Mouse (Mus musculus) urinary bladder, postnatal 25 days (tissue): ENCODE results near the gene Olfr1426.
"Not testable (repeated sequence)": the region's sequence is repeated elsewhere in the genome, so short reads cannot be mapped to it uniquely, and the experiment has no call there.

Source experiments
- DNase-seq: peaks from one replicate; pipeline ENCODE4 v3.0.0; 2022; ENCODE audit warnings: low spot score

The Olfr1426 gene

GRCm38 (mm10) chr19:12091913-12092312 is at the start of gene Olfr1426:
Gene Olfr1426 (minus strand): TSS chr19:12092013.
- DNase-seq: no peak

DNA sequence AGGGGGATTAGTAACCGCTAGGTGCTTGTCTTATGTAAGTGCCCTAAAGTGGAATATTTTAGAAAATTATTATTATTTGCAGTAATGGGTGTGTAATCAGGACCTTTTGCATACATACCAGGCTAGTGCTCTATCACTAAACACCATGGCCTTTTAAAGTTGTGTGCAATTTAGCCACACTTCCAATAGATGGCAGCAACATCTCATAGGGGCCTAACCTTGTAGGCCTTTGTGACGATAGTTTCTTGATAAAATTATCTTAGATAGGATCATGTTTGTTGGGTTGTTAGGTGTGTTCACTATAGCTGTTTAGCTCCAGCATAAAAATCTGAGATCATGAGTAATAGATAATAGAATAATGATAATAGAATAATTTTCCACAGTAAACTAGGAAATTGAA is 42.5 kb upstream of the Olfr1426 start:
- DNase-seq: no peak

DNA sequence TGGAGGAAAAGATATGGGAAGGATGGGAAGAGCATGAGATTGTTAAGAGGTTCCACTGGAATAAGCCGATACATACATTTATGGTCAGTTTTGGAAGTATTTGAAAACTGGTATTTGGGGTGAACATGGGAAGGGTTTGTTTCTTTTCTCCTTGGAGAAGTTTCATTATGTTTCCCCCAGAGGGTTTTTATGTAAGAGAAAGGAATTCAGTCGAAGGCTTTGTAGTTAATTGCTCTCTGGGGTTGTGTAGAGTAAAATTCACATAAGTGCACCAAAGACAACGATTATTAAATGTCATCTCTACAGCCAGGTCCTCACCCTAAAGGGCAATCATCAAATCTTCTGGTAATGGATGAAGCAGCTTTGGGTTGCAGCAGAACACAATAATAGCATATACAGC is 31.3 kb upstream of the Olfr1426 start, which contains the start of gene Olfr76:
Gene Olfr76, minus strand, starts transcription at position 101 of the 400 bp plus-strand sequence.
- DNase-seq: no peak

- no peak for DNase-seq
Measured at GRCm38 (mm10) chr19:12116464-12116863, 24.7 kb upstream of the Olfr1426 start.

DNA sequence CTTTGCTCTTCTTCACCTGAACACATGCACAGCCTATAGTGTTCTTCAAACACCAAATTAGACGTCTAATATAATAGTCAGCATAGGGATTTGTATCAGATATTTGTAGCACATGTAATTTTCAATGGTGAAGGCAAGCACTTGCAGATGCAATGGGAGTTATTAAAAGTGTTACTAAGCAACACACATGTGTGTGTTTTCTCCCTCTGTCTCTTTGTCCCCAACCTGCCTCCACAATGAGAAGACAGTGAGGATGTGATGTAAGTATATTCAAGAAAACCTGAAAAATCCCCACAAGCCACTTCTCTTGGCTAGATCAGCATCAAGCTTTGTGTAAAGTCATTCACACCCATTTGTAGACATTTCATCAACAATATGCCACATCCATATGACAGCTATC is 24.0 kb upstream of the Olfr1426 start, which contains the start of gene Olfr1428:
Gene Olfr1428, minus strand, starts transcription at position 101 of the 400 bp plus-strand sequence.
- no peak for DNase-seq

GRCm38 (mm10) chr19:12113807-12114206 is 22.0 kb upstream of the Olfr1426 start:
- DNase-seq: no peak

DNA sequence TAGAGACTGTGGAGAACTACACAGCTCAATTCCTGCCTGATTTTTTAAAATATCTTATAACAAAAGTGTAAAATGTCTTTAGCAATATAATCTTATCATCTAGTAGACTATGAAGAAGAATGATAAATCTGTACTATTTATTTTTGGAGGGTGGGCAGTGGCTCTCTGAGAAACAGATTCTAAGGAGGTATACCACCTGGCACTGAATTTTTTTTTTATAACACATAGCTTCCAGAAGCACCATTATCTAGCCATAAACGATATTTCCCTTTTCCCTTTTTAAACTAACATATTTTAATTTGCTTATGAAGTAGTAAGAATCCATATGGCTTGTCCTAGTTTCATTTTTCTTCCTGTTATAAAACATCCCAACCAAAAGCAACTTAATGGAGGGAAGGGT is 12.7 kb upstream of the Olfr1426 start:
- no peak for DNase-seq

DNA sequence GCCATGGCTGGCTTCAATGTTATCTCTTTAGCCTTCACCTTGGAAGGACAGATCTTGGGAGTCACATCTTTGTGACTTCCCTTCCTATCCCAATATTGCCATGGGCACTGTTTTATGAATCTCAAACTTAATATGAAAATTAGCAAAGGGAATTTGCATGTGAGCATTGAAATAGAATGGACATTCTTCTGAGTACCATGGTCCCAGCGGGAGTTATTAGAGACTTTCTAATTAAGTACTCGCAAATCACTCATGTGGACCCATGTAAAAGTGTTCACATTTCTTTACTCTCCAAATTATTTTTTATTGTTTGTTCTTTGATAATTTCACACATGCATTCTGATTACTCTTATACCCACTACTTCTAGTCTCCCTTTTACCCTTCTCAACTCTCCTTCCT is 11.4 kb upstream of the Olfr1426 start, which contains the start of gene Olfr1427:
Gene Olfr1427, minus strand, starts transcription at position 101 of the 400 bp plus-strand sequence.
- DNase-seq: no peak

DNA sequence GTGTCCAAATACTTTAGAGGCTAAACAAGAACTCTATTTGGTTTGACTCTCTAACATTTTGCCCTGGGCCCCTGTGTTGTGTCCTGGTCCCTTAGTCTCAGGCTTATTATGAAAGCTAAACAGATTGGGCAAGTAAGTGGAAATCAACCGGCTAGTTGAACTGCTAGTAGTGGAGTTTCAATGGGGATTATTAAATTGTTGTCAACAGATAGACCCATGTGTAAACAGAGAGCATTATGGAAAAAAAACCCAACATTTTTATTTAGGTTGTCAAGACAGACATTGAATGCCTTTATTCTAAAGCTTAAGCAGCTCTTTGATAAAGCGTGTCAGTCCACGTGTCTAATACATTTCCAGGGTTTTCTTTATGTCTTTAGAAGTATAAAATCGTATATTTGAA is 14.2 kb downstream of the Olfr1426 start, which contains the start of gene Olfr1425:
Gene Olfr1425, minus strand, starts transcription at position 101 of the 400 bp plus-strand sequence.
- DNase-seq: not testable (repeated sequence)

DNA sequence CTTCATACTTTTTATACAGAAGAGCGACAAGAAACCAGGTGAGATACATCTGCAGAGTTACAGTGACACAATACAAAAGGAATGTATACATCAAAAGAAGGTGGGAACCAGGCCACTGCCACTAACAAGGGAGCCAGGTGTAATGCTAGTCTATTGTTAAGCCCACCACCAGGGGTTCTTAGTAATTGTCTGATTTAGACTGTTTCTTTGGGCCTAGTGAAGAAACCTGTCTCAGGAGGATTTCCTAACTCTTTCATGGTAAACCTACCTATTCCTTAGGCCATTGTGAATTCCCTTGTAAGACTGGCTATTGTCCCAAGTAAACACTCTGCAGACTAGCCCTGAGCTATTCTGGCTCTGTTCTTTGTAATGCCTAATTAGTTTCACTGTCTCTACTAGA is 22.3 kb downstream of the Olfr1426 start:
- not testable (repeated sequence) for DNase-seq

DNA sequence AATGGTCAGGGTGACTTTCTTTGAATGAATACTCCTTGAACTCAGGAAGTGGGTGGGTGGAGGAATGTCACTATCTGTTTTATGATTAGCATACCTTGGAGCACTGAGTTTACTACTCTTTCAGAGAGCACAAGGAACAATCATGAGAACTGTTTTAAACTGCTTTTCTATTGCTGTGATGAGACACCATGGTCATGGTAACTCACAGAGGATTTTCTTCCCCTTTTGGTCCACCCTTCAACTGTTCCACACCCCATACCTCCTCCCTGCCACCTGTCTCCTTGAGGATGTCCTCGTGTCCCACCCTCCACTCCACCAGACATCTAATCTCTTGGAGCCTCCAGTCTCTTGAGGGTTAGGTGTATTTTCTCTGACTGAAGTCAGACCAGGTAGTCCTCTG is 24.0 kb downstream of the Olfr1426 start:
- not testable (repeated sequence) for DNase-seq

GRCm38 (mm10) chr19:12062582-12062981 is 29.2 kb downstream of the Olfr1426 start, which contains the start of gene Olfr1424:
Gene Olfr1424 (minus strand): TSS chr19:12062682.
- not testable (repeated sequence) for DNase-seq

DNA sequence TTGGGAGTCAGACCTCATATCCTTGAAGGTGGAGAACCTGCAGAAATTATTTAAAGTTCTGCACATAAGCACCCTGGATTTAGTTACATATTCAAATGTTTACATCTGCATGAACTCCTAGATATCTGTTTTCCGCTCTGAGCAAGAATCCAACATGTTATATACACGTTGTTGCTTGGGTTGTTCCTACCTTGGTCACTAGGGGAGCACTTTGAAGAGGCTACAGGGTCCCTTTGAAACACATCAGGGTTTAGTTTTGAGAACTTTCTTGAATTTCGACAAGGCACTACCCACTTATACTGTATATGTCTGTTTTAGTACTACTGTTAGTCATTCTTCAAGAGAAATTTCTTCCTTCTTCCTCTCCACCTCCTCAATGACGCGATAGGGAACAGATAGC is 48.6 kb downstream of the Olfr1426 start:
- no peak for DNase-seq

- no peak for DNase-seq
Measured at GRCm38 (mm10) chr19:12041217-12041616, 50.6 kb downstream of the Olfr1426 start, which contains the start of gene Olfr1423. Gene Olfr1423 (minus strand): TSS chr19:12041317.

- no peak for DNase-seq
Measured at GRCm38 (mm10) chr19:12037727-12038126, 54.1 kb downstream of the Olfr1426 start.
